Mouse (Mus musculus) intestine, embryonic 15.5 days (tissue): ENCODE results near the gene Bcas1. TPM values are rescaled to one million over a fixed set of nuclear protein-coding genes. Genes with fewer than 3 reads are reported as not detected.
A peak's percentile ranks its signal among the peaks of the same experiment; 100 is the strongest.

Experiments used
- ATAC-seq: fragments of 200-750 bp; cut with Nextera tagmentation; 2 replicates; pipeline ENCODE4 v1.8.0; 2017; ENCODE audit warnings: moderate TSS enrichment, moderate library complexity
- H3K27ac ChIP-seq: fragments of 300-500 bp; sonication (generic); 2 replicates; pipeline ENCODE4 v1.5.1; 2015; ENCODE audit warnings: mild to moderate bottlenecking, inconsistent platforms
- H3K27me3 ChIP-seq: fragments of 300-500 bp; sonication (generic); replicated peaks from 2 replicates; pipeline ENCODE4 v1.6.1; 2015; ENCODE audit warnings: inconsistent platforms
- H3K36me3 ChIP-seq: fragments of 300-500 bp; sonication (generic); 2 replicates; pipeline ENCODE4 v1.6.1; 2015; ENCODE audit warnings: inconsistent platforms
- H3K4me1 ChIP-seq: fragments of 300-500 bp; sonication (generic); replicated peaks from 2 replicates; pipeline ENCODE4 v1.6.1; 2015; ENCODE audit warnings: inconsistent platforms
- H3K4me2 ChIP-seq: fragments of 300-500 bp; sonication (generic); replicated peaks from 2 replicates; pipeline ENCODE4 v1.6.1; 2015; ENCODE audit warnings: mild to moderate bottlenecking, inconsistent platforms
- H3K4me3 ChIP-seq: fragments of 300-500 bp; sonication (generic); replicated peaks from 2 replicates; pipeline ENCODE4 v1.5.1; 2015; ENCODE audit warnings: inconsistent platforms
- H3K9ac ChIP-seq: fragments of 300-500 bp; sonication (generic); 2 replicates; pipeline ENCODE4 v1.6.1; 2015; ENCODE audit warnings: inconsistent platforms
- H3K9me3 ChIP-seq: fragments of 300-500 bp; sonication (generic); 2 replicates; pipeline ENCODE4 v1.6.1; 2016; ENCODE audit warnings: inconsistent platforms
- WGBS: fragments of 180-500 bp; shearing (Covaris S2); methylation state at CpG from one replicate; pipeline ENCODE4 v1.1.7; 2015; 5-methylcytosine and 5-hydroxymethylcytosine counted together
- polyA plus RNA-seq: library from polyadenylated mRNA; unstranded; fragments of >200 nt; fragmentation: Nextera tagmentation; extraction: Ambion mirVana; gene quantifications from 2 replicates; pipeline ENCODE4 v1.2.1, GENCODE M21; 2015

The Bcas1 gene
- polyA plus RNA-seq, 1 experiment from 2014 or later = 6.0 TPM

DNA sequence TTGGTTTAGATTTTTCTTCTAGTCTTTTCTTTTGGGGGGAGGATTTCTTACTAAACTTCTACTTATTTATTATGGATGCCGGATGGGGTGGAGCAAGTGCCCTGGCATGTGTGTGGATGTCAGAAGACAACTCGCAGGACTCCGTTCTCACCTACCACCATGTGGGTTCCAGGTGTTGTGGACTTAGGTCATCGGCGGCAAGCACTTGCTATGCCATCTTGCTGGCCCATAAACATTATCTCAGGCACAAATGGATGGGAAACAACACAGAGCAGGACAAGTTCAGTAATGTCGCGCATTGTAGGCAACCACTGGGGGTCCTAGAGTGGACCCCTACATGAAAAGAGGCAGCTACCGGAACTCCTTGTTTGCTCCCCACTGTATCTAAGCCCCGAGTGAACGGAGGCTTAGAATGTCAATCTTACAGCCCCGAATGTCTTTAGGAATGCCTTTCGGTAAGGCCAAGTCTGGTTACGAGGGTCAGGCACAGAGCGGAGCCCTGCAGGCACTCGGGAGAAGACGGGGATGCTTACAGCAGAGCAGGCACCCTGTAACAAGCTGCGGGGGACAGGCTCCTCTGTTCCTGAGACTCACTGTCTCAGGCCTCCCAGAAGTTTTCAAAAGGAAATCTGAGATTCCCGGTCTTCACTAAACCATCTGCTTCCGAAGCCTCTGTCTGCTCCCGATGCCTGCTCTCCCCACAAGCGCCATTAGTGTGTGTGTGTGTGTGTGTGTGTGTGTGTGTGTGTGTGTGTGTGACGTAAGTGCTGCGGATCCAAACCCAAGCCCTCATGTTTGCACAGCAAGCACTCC is 16.8 kb downstream of the Bcas1 start:
- 26% methylated on average over 23 of the region's 23 CpGs for WGBS
- Histone ChIP-seq H3K27ac (no peak overlapping the region), H3K9ac (no peak overlapping the region), H3K9me3 (no peaks in the 10 kb centered on the region), H3K27me3 (peaks cover 20% of the 10 kb centered on the region), H3K4me3 (no peak overlapping the region), H3K36me3 (no peaks in the 10 kb centered on the region), H3K4me2 (peak overlapping the region; percentile 31; the same call in 1 of the 2 replicates), H3K4me1 (peaks cover 9% of the 10 kb centered on the region; the same call in 1 of the 2 replicates)
- no peak for ATAC-seq

DNA sequence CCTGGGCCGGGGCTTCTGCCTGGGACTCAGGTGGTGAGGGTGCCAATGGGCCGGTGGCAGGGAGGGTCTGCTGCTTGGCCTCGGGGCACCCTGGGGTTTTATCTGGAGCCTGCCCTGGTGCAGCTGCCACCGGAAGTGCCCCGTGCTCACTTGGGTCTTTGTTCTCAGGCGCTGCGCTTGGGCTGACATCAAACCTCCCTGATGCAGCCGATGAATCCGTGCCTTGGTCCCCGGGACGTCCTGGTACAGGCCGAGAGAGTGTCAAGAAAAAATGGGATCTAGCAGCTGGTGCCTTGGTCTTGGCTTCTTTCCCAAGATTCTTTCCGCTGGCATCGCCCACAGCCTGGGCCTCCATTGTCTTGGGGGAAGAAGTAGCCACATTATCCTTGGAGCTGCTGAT is 21.2 kb downstream of the Bcas1 start:
- peaks cover 14% of the 10 kb centered on the region for H3K27me3 ChIP-seq
- H3K4me2 ChIP-seq = no peak overlapping the region
- H3K4me1 ChIP-seq = peaks cover 9% of the 10 kb centered on the region; the same call in 1 of the 2 replicates
- H3K36me3 ChIP-seq = no peaks in the 10 kb centered on the region
- no peak overlapping the region for H3K27ac ChIP-seq
- no peak overlapping the region for H3K4me3 ChIP-seq
- WGBS = 70% methylated on average over 14 of the region's 14 CpGs
- H3K9me3 ChIP-seq = no peaks in the 10 kb centered on the region
- H3K9ac ChIP-seq = no peak overlapping the region
- no peak for ATAC-seq

DNA sequence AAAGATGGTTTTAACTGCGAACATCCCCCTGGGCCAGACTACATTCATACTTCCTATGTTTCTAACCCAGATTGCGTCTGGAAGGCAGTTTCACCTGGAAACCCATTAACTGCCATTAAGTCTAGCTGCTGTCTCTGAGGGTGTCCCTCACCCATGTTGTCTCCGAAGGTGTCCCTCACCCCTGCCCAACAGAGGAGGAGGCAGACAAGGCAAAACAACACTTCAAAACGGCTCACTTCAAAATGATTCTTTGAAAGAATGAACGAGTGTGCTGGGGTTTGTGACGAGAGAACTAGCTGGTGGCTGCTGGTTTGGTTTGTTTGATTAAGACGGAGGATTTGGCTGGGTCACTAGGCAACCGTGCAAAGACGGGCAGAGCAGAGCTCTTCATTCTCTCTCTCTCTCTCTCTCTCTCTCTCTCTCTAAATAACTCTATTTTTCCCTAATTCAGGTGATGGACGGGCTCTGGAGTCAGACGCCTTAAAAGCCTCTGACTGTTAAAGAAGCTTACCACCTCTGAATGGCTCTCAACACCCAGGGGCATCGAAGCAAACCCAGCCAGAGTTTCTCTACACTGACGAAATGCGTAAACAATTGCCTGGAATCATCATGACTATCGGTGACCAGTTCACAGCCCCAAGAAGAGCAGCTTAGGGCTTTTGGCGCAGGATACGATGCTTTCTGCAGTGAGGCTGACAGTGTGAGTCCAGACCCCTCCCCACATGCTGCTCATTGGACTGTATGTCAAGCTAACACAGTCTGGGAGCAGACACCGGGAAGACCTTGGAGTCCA is 22.7 kb downstream of the Bcas1 start:
- 15% methylated on average over 18 of the region's 18 CpGs for WGBS
- no peak for ATAC-seq
- H3K36me3 ChIP-seq = no peaks in the 10 kb centered on the region

DNA sequence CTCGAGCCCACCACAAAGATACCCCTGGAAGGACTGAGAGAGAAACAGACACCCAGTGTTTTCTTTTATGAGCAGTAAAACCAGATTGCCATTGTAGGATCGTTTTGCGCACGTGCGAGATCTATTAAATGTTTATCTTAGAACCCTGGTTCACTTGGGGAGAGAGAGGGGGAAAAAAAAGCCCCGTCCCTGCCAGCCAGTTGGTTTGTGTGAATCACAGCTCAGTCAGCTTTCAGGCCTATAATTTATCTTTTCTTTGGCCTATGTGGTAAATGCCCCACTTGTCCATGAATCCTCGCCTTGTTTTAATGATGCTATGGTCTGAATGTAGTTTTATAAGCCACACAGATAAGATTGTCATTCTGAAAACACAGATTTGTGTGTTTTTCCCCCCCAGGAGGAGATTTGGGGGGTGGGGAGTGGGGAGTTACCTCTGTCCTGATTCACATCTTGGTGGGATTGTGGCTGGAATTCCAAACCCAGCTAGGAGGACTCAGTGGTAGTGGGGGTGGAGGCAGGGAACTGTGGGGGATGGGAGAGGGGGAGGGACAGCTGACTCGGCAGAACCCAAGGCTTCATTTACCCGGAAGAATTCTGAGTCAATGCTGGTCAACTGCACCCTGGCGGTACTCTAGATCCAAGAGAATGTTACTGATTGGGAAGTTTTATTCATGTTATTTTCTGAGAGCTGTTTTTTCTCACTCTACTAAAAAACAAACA is 23.8 kb downstream of the Bcas1 start:
- H3K4me1 ChIP-seq = peaks cover 11% of the 10 kb centered on the region; the same call in 1 of the 2 replicates
- no peak overlapping the region for H3K9ac ChIP-seq
- no peak overlapping the region for H3K4me3 ChIP-seq
- no peak overlapping the region for H3K4me2 ChIP-seq
- no peaks in the 10 kb centered on the region for H3K9me3 ChIP-seq
- no peak overlapping the region for H3K27ac ChIP-seq
- 0 out of 2 replicates have a peak, but pooled peaks cover 1% of the 10 kb centered on the region for H3K27me3 ChIP-seq
- WGBS = 23% methylated on average over 10 of the region's 10 CpGs
- no peak for ATAC-seq
- no peaks in the 10 kb centered on the region for H3K36me3 ChIP-seq

More for the DNA sequence above, 22.7 kb downstream of the Bcas1 start:
- Histone ChIP-seq H3K4me1 (peaks cover 11% of the 10 kb centered on the region; the same call in 1 of the 2 replicates), H3K4me3 (no peak overlapping the region), H3K27me3 (0 out of 2 replicates have a peak, but pooled peaks cover 5% of the 10 kb centered on the region), H3K9ac (no peak overlapping the region), H3K27ac (no peak overlapping the region), H3K4me2 (peak overlapping the region; percentile 30), H3K9me3 (no peaks in the 10 kb centered on the region)

DNA sequence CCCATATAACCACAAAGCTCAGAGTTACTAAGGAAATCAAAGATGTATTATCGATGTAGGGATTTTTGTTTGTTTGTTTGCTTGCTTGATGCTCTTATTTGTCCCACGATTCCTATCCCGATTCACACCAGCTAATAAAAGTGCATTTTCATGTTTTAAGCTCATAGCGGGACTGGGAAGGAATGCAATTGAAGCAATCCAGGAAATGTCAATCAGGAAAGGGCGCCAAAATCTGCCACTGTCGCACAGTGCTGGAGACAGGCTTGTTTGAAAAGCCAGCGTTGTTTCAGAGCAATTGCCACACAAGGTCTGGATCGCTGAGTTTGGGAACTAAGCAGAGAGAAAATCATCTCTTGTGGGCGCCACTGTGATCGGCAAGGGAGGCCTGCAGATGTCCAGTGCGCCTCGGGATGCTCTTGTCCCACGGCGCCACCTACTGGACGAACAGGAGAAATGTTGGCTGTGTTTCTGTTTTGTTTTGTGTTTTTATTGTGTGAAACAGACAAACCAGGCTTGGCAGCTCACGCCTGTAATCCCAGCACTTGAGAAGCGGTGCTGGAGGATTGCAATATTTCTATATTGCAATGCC is 26.3 kb downstream of the Bcas1 start:
- peak overlapping the region; percentile 30 for H3K4me3 ChIP-seq
- H3K36me3 ChIP-seq = no peaks in the 10 kb centered on the region
- H3K27ac ChIP-seq = no peak overlapping the region
- 1% methylated on average over 17 of the region's 17 CpGs for WGBS
- H3K27me3 ChIP-seq = no peaks in the 10 kb centered on the region
- H3K9ac ChIP-seq = 0 out of 2 replicates have a peak overlapping the region, but pooled peaks have one; percentile 2
- H3K4me2 ChIP-seq = peak overlapping the region; percentile 64
- peaks cover 11% of the 10 kb centered on the region; the same call in 1 of the 2 replicates for H3K4me1 ChIP-seq
- peak; percentile 44; the same call in 1 of the 2 replicates for ATAC-seq
- no peaks in the 10 kb centered on the region for H3K9me3 ChIP-seq

DNA sequence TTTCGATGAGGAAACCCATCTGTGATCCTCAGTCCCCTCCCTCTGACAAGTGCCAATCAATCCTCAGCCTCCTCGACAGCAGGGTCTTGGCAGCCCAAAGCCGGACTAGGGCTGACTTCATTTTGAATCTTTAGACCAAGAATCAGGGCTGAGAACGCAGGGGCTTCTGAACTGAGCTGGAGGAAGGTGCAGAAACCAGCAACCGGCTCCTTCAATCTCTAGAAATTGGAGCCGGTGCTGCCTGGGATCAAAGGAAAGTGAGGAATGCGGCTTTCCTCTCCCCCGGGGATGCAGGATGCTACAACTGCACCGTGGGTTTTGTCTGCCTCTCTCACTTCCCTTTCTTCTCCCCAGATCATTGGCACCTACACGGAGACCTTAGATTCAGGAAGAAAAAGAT is 27.0 kb downstream of the Bcas1 start:
- H3K27ac ChIP-seq = no peak overlapping the region
- WGBS = 6% methylated on average over 10 of the region's 10 CpGs
- H3K4me1 ChIP-seq = peaks cover 11% of the 10 kb centered on the region; the same call in 1 of the 2 replicates
- no peaks in the 10 kb centered on the region for H3K27me3 ChIP-seq
- no peaks in the 10 kb centered on the region for H3K36me3 ChIP-seq
- H3K4me2 ChIP-seq = peak overlapping the region; percentile 64
- ATAC-seq = no peak
- no peaks in the 10 kb centered on the region for H3K9me3 ChIP-seq
- H3K4me3 ChIP-seq = no peak overlapping the region
- peak overlapping the region; percentile 8; the same call in 1 of the 2 replicates for H3K9ac ChIP-seq

DNA sequence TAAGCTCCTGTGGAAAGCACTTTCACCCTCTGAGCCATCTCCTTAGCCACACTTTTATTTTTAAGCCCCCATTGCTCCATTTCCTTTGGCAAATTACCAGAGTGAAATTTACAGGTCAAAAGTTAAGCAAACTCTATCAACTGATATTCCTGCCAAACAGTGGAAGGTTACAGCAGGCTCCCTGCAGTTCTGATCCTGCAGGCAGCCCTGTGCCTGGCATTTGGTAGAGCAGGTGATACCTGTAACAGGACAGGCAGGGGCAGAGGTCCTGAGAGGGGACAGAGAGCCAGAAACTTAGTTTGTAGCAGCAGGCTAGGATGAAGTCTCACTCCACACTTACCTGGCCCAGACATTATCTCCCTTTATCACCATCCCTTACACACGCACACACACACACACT is 35.7 kb downstream of the Bcas1 start:
- no peaks in the 10 kb centered on the region for H3K4me1 ChIP-seq
- no peaks in the 10 kb centered on the region for H3K36me3 ChIP-seq
- ATAC-seq = no peak
- 88% methylated on average over 1 of the region's 1 CpGs for WGBS
- no peak overlapping the region for H3K4me2 ChIP-seq
- H3K9me3 ChIP-seq = no peaks in the 10 kb centered on the region
- no peak overlapping the region for H3K27ac ChIP-seq
- no peak overlapping the region for H3K4me3 ChIP-seq
- H3K27me3 ChIP-seq = no peaks in the 10 kb centered on the region
- H3K9ac ChIP-seq = no peak overlapping the region

DNA sequence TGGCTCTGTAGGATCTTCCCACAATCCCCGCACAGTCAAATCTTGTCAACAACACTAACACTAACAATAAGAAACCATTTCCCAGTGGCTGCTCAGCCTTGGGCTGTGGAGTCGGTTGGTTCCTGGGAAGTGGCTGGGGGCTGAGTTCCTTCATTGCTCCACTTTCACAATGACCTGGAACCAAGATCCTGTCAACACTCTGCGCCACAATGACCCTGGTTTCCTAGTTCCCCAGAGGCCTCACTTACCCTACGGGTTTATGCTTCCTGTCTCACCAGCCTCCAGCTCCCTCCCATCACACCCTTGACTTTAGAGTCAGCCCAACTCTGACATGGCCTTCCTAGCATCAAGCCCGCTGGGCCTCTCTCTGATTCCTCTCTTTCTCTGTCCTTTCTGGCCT is 39.3 kb downstream of the Bcas1 start:
- ATAC-seq = no peak
- Histone ChIP-seq H3K4me2 (no peak overlapping the region), H3K27ac (no peak overlapping the region), H3K4me3 (no peak overlapping the region), H3K27me3 (no peaks in the 10 kb centered on the region), H3K36me3 (no peaks in the 10 kb centered on the region), H3K9ac (no peak overlapping the region), H3K4me1 (no peaks in the 10 kb centered on the region), H3K9me3 (no peaks in the 10 kb centered on the region)
- 66% methylated on average over 5 of the region's 5 CpGs for WGBS

DNA sequence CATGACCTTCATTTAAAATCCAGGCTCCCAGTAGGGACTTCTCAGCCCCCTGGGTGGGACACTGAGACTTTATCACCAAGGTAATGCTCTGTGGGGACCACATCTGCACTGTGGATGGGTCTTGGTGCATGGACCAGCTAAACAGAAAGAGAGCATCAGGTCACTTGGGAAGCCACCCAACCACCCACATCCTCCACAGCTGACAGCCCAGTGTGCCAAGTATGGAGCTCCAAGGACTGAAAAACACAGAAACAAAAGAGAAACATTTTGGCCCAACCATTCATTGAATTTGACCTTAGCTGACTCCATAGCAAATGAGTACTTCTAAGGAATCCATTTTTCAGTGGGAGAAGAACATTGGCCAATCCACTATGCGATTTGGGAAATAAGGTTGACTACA is 42.1 kb downstream of the Bcas1 start:
- no peaks in the 10 kb centered on the region for H3K27me3 ChIP-seq
- H3K9me3 ChIP-seq = no peaks in the 10 kb centered on the region
- ATAC-seq = no peak
- no peak overlapping the region for H3K4me2 ChIP-seq
- no peak overlapping the region for H3K27ac ChIP-seq
- 100% methylated on average over 1 of the region's 1 CpGs for WGBS
- H3K36me3 ChIP-seq = no peaks in the 10 kb centered on the region
- no peak overlapping the region for H3K9ac ChIP-seq
- no peak overlapping the region for H3K4me3 ChIP-seq
- H3K4me1 ChIP-seq = no peaks in the 10 kb centered on the region

DNA sequence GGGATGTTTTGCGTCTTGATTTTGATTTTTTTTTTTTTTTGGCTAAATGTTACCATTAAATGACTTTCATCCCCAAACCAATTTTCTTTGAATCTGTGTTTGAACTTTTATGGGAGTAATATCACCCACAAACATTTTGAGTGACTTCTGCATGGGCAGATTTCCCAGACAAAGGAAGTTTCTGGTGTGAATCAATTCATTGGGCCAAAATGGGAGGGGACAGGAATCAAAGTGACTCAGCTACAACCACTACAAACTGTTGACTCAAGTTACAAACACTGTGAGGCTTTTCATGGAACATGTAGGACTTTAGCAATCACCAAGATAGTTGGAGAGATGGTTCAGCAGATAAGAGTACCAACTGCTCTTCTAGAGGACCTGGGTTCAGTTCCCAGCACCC is 42.9 kb downstream of the Bcas1 start:
- H3K27ac ChIP-seq = no peak overlapping the region
- H3K4me2 ChIP-seq = no peak overlapping the region
- H3K4me3 ChIP-seq = no peak overlapping the region
- no peak for ATAC-seq
- no peaks in the 10 kb centered on the region for H3K27me3 ChIP-seq
- H3K4me1 ChIP-seq = no peaks in the 10 kb centered on the region
- H3K9me3 ChIP-seq = no peaks in the 10 kb centered on the region
- H3K9ac ChIP-seq = no peak overlapping the region
- H3K36me3 ChIP-seq = no peaks in the 10 kb centered on the region
- 84% methylated on average over 1 of the region's 1 CpGs for WGBS

DNA sequence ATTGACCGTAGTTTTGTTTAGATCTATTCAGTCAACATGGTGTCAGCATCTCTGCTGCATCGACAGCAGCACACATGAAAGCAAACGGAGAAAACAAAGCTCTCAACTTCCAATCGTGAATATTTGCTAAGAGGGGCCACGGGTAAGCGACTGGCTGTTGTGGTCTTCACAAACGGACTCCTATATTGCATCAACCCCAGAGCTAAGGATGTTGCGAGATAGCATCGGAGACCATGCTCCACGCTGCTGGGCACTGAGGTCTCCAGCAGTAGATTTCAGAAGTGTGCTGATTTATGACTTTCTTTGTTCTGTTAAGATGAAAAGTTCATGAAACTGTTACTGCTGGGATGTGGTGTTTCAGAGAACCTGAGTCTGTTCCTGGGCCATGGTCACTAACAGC is 54.3 kb downstream of the Bcas1 start:
- WGBS = 90% methylated on average over 10 of the region's 10 CpGs

More for the DNA sequence above, 54.3 kb downstream of the Bcas1 start:
- H3K9me3 ChIP-seq = no peaks in the 10 kb centered on the region
- no peaks in the 10 kb centered on the region for H3K27me3 ChIP-seq
- H3K27ac ChIP-seq = no peak overlapping the region
- H3K4me1 ChIP-seq = no peaks in the 10 kb centered on the region
- H3K4me3 ChIP-seq = no peak overlapping the region
- ATAC-seq = no peak
- H3K4me2 ChIP-seq = no peak overlapping the region
- no peak overlapping the region for H3K9ac ChIP-seq
- H3K36me3 ChIP-seq = no peaks in the 10 kb centered on the region
